Mouse (Mus musculus) lung, postnatal 0 days (tissue): Measurements from ENCODE around the gene Ccdc62.

Source experiments
- CTCF ChIP-seq: IDR thresholded peaks from 2 replicates; pipeline ENCODE4 v1.5.1; 2016; ENCODE audit warnings: antibody characterized with exemption, mild to moderate bottlenecking
- EP300 ChIP-seq: IDR thresholded peaks from 2 replicates; pipeline ENCODE4 v1.6.1; 2016; ENCODE audit warnings: antibody characterized with exemption, mild to moderate bottlenecking, control low read depth

GRCm38 (mm10) chr5:123977231-123977630, 46.8 kb downstream of the Ccdc62 start:
- no peak for TF ChIP-seq CTCF
- TF ChIP-seq EP300 = no peak
